18 mouse cellular contexts compared by ENCODE assay signal in the genomic region with DNA sequence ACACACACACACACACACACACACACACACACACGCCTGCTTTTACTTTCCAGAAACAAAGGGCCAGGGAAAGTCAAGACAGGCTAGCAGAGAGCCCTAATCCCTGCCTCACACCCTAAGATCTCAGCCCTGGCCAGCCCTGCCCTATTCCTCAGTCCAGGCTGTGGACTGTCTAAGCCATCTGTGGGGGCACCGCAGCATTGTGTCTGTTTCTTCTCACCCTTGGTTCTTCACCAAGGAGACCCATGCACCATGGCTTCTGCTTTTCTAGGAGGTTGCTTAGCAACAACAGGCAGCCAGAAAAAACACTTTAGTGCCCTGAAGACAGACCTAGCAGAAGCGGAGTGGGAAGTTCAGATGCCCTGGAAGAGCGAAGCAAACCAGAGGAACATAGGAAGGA. TPM values are rescaled to one million over a fixed set of nuclear protein-coding genes. Genes with fewer than 3 reads are reported as not detected.
DNase-seq lines count a peak whose midpoint lies in the region; ATAC-seq and TF ChIP-seq lines count a peak whose summit lies in the region.
"Had no signal": no experiment of that assay in that cellular context is flagged by ENCODE, and none has a peak within 500 bp of the region (broad histone marks: within the 10 kb centered on the region; RNA-seq: fewer than 3 reads in every experiment).

No protein-coding gene starts in this region.

- no peaks in the 10 kb centered on the region for H3K4me1 ChIP-seq in hindbrain, embryonic 14.5 days (replicated peaks; ENCODE audit: control insufficient read depth, insufficient read depth, low read length)
- peaks cover 9% of the 10 kb centered on the region for H3K4me1 ChIP-seq in hindbrain, embryonic 12.5 days
- peaks cover 5% of the 10 kb centered on the region for H3K4me1 ChIP-seq in olfactory bulb, adult 2 months (ENCODE audit: control insufficient read depth, insufficient read depth, low read length)
- H3K4me1 ChIP-seq in heart, embryonic 12.5 days (replicated peaks): peaks cover 4% of the 10 kb centered on the region; the same call in 1 of the 2 replicates
- H3K4me1 ChIP-seq: limb, embryonic 12.5 days; liver, embryonic 15.5 days had no signal

- H3K36me3 ChIP-seq in hindbrain, embryonic 14.5 days (replicated peaks; ENCODE audit: control insufficient read depth, insufficient read depth): no peaks in the 10 kb centered on the region
- no peaks in the 10 kb centered on the region for H3K36me3 ChIP-seq in hindbrain, embryonic 12.5 days
- H3K36me3 ChIP-seq in heart, embryonic 12.5 days: no peaks in the 10 kb centered on the region
- H3K36me3 ChIP-seq: G1E; limb, embryonic 12.5 days; liver, embryonic 15.5 days had no signal

- 37% methylated on average over 4 of the region's 4 CpGs for WGBS in hindbrain, embryonic 14.5 days
- WGBS in hindbrain, embryonic 12.5 days: 43% methylated on average over 4 of the region's 4 CpGs
- WGBS in olfactory bulb, adult 2 months: 22% methylated on average over 4 of the region's 4 CpGs
- WGBS in heart, embryonic 12.5 days: 52% methylated on average over 3 of the region's 4 CpGs

- no peaks in the 10 kb centered on the region for H3K9me3 ChIP-seq in hindbrain, embryonic 14.5 days (ENCODE audit: control insufficient read depth, low read length)
- H3K9me3 ChIP-seq in hindbrain, embryonic 12.5 days (replicated peaks): no peaks in the 10 kb centered on the region
- H3K9me3 ChIP-seq in heart, embryonic 12.5 days (replicated peaks): no peaks in the 10 kb centered on the region
- H3K9me3 ChIP-seq: G1E; limb, embryonic 12.5 days; liver, embryonic 15.5 days had no signal

- H3K27ac ChIP-seq in hindbrain, embryonic 14.5 days: no peak overlapping the region
- H3K27ac ChIP-seq in hindbrain, embryonic 12.5 days: no peak overlapping the region
- 0 out of 2 replicates have a peak overlapping the region, but pooled peaks have one; percentile 4 for H3K27ac ChIP-seq in olfactory bulb, adult 2 months (ENCODE audit: insufficient read depth, low read depth, low read length)
- H3K27ac ChIP-seq in heart, embryonic 12.5 days (ENCODE audit: poor library complexity, severe bottlenecking): no peak overlapping the region
- H3K27ac ChIP-seq: limb, embryonic 12.5 days; liver, embryonic 15.5 days had no signal

- no peak overlapping the region for H3K9ac ChIP-seq in hindbrain, embryonic 14.5 days
- no peak overlapping the region for H3K9ac ChIP-seq in hindbrain, embryonic 12.5 days
- H3K9ac ChIP-seq in heart, embryonic 12.5 days: no peak overlapping the region
- H3K9ac ChIP-seq: limb, embryonic 12.5 days; liver, embryonic 15.5 days had no signal

- DNase-seq in hindbrain, embryonic 14.5 days (ENCODE audit: low spot score): peak; percentile 36
- DNase-seq in MN1 (ENCODE audit: low spot score): peak; percentile 50
- no peak for DNase-seq in layer of hippocampus, adult 9-10 months (ENCODE audit: low spot score)
- DNase-seq: adrenal gland, postnatal 36 days; cerebellum, adult 11 months; lung, postnatal 14 days; spleen, adult 18-20 months; thymus, postnatal 4 days had no signal

- H3K27me3 ChIP-seq in hindbrain, embryonic 14.5 days (ENCODE audit: control insufficient read depth, insufficient read depth, low read length): no peaks in the 10 kb centered on the region
- no peaks in the 10 kb centered on the region for H3K27me3 ChIP-seq in hindbrain, embryonic 12.5 days
- H3K27me3 ChIP-seq in heart, embryonic 12.5 days (replicated peaks): peaks cover 25% of the 10 kb centered on the region

- ATAC-seq in hindbrain, embryonic 14.5 days (ENCODE audit: low FRiP score): no peak
- ATAC-seq in hindbrain, embryonic 12.5 days (ENCODE audit: low FRiP score): no peak
- ATAC-seq in megakaryocyte progenitor cell, adult 5-6 weeks (replicated peaks; ENCODE audit: poor library complexity): peak; percentile 32
- no peak for ATAC-seq in heart, embryonic 12.5 days (ENCODE audit: insufficient number of reproducible peaks, low FRiP score)

- TF ChIP-seq POLR2A in olfactory bulb, adult 2 months (IDR thresholded peaks at IDR 0.05; ENCODE audit: insufficient read depth, low read depth, low read length): no peak

- TF ChIP-seq CTCF in olfactory bulb, adult 2 months (IDR thresholded peaks at IDR 0.05; ENCODE audit: insufficient read depth, low read depth, low read length): no peak

- H3K4me2 ChIP-seq in hindbrain, embryonic 14.5 days (replicated peaks): no peak overlapping the region
- no peak overlapping the region for H3K4me2 ChIP-seq in hindbrain, embryonic 12.5 days (replicated peaks)
- no peak overlapping the region for H3K4me2 ChIP-seq in heart, embryonic 12.5 days
- H3K4me2 ChIP-seq: limb, embryonic 12.5 days; liver, embryonic 15.5 days had no signal

- H3K4me3 ChIP-seq in hindbrain, embryonic 14.5 days (replicated peaks; ENCODE audit: low read length): no peak overlapping the region
- no peak overlapping the region for H3K4me3 ChIP-seq in hindbrain, embryonic 12.5 days
- no peak overlapping the region for H3K4me3 ChIP-seq in olfactory bulb, adult 2 months (ENCODE audit: insufficient read depth, low read depth, low read length)
- no peak overlapping the region for H3K4me3 ChIP-seq in heart, embryonic 12.5 days
- H3K4me3 ChIP-seq: limb, embryonic 12.5 days; liver, embryonic 15.5 days had no signal

RNA-seq across cellular contexts. Expression of a gene that starts 16.7 kb away (rescaled TPM):
- 1.3 and 2.2 TPM in 2 replicates for polyA plus RNA-seq in hindbrain, embryonic 14.5 days (2014; fragmentation: Nextera tagmentation; extraction: Ambion mirVana)
- polyA plus RNA-seq in hindbrain, embryonic 12.5 days (2016; fragmentation: Nextera tagmentation; extraction: Ambion mirVana): 0.53 and 0.79 TPM in 2 replicates
- total RNA-seq in megakaryocyte progenitor cell, adult 5-6 weeks (2015): 0.05 TPM in 1 of 2 replicates, not detected in the other
- total RNA-seq in megakaryocyte progenitor cell, adult 5-6 weeks (2017): 0.03 TPM in 1 of 2 replicates, not detected in the other
- polyA plus RNA-seq in olfactory bulb, adult 2 months (2012; ENCODE audit: insufficient read depth, insufficient read length, low replicate concordance, missing spikeins): not detected in 2 replicates
- polyA plus RNA-seq in heart, embryonic 12.5 days (2016; fragmentation: Nextera tagmentation; extraction: Ambion mirVana): not detected in 2 replicates
- total RNA-seq: adrenal gland, postnatal 36 days; G1E had no signal
- polyA plus RNA-seq: C2C12; G1E; heart, postnatal 0 days; kidney, embryonic 14.5 days had no signal

RNA-seq across cellular contexts. Expression of a gene that starts 18.0 kb away (rescaled TPM):
- 0.22 and 0.88 TPM in 2 replicates for polyA plus RNA-seq in hindbrain, embryonic 14.5 days (2014; fragmentation: Nextera tagmentation; extraction: Ambion mirVana)
- polyA plus RNA-seq in hindbrain, embryonic 12.5 days (2016; fragmentation: Nextera tagmentation; extraction: Ambion mirVana): 1.7 and 2.3 TPM in 2 replicates
- 13,257 and 15,415 TPM in 2 replicates for total RNA-seq in megakaryocyte progenitor cell, adult 5-6 weeks (2015)
- total RNA-seq in megakaryocyte progenitor cell, adult 5-6 weeks (2017): 8,081 and 8,928 TPM in 2 replicates
- polyA plus RNA-seq in olfactory bulb, adult 2 months (2012; ENCODE audit: insufficient read depth, insufficient read length, low replicate concordance, missing spikeins): not detected in 2 replicates
- polyA plus RNA-seq in heart, embryonic 12.5 days (2016; fragmentation: Nextera tagmentation; extraction: Ambion mirVana): 2.8 and 6.7 TPM in 2 replicates
- polyA plus RNA-seq: C2C12 had no signal

RNA-seq across cellular contexts. Expression of a gene that starts 41.6 kb away (rescaled TPM):
- 7.8 and 10.9 TPM in 2 replicates for polyA plus RNA-seq in hindbrain, embryonic 14.5 days (2014; fragmentation: Nextera tagmentation; extraction: Ambion mirVana)
- 15.9 and 19.5 TPM in 2 replicates for polyA plus RNA-seq in hindbrain, embryonic 12.5 days (2016; fragmentation: Nextera tagmentation; extraction: Ambion mirVana)
- 3.0 and 4.7 TPM in 2 replicates for total RNA-seq in megakaryocyte progenitor cell, adult 5-6 weeks (2015)
- 5.5 and 6.0 TPM in 2 replicates for total RNA-seq in megakaryocyte progenitor cell, adult 5-6 weeks (2017)
- polyA plus RNA-seq in olfactory bulb, adult 2 months (2012; ENCODE audit: insufficient read depth, insufficient read length, low replicate concordance, missing spikeins): not detected in 2 replicates
- polyA plus RNA-seq in heart, embryonic 12.5 days (2016; fragmentation: Nextera tagmentation; extraction: Ambion mirVana): 8.4 and 8.5 TPM in 2 replicates

RNA-seq across cellular contexts. Expression of a gene that starts 51.1 kb away (rescaled TPM):
- 43.8 and 46.9 TPM in 2 replicates for polyA plus RNA-seq in hindbrain, embryonic 14.5 days (2014; fragmentation: Nextera tagmentation; extraction: Ambion mirVana)
- 30.5 and 32.7 TPM in 2 replicates for polyA plus RNA-seq in hindbrain, embryonic 12.5 days (2016; fragmentation: Nextera tagmentation; extraction: Ambion mirVana)
- 34.1 and 38.5 TPM in 2 replicates for total RNA-seq in megakaryocyte progenitor cell, adult 5-6 weeks (2015)
- 47.0 and 66.4 TPM in 2 replicates for total RNA-seq in megakaryocyte progenitor cell, adult 5-6 weeks (2017)
- not detected in 2 replicates for polyA plus RNA-seq in olfactory bulb, adult 2 months (2012; ENCODE audit: insufficient read depth, insufficient read length, low replicate concordance, missing spikeins)
- 0.21 and 0.78 TPM in 2 replicates for polyA plus RNA-seq in heart, embryonic 12.5 days (2016; fragmentation: Nextera tagmentation; extraction: Ambion mirVana)
- polyA plus RNA-seq: C2C12; heart, postnatal 0 days had no signal
